Mouse (Mus musculus) spleen, embryonic (tissue): ENCODE data around the gene Uhmk1.

ENCODE experiments used
- CTCF ChIA-PET: fragments of 350-600 bp; sonication (Branson Sonifier 250); formaldehyde crosslinking; loops from one replicate; lab custom pipeline; 2022; lab: Charles Lee

Gene Uhmk1

GRCm38 (mm10) chr1:170175848-170176247 lies 39.3 kb downstream of the Uhmk1 start:
- CTCF ChIA-PET = no interaction called here

- CTCF ChIA-PET = no interaction called here
These were observed 40.3 kb downstream of the Uhmk1 start, which contains the start of gene Uap1 for GRCm38 (mm10) chr1:170174814-170175332. Gene Uap1, minus strand, starts transcription at chr1:170174957.

GRCm38 (mm10) chr1:170173991-170174813 lies 41.0 kb downstream of the Uhmk1 start:
- CTCF ChIA-PET = no interaction called here

GRCm38 (mm10) chr1:170167781-170168180 lies 47.4 kb downstream of the Uhmk1 start:
- CTCF ChIA-PET = interaction anchor here (0.5 kb wide), 1 partner anchor 416 kb away, joined by 4 read pairs; no protein-coding TSS in a partner anchor

GRCm38 (mm10) chr1:170164913-170165312 lies 50.3 kb downstream of the Uhmk1 start:
- CTCF ChIA-PET = no interaction called here

GRCm38 (mm10) chr1:170164053-170164614 lies 51.1 kb downstream of the Uhmk1 start:
- CTCF ChIA-PET = no interaction called here

- CTCF ChIA-PET = no interaction called here
These were observed 51.7 kb downstream of the Uhmk1 start for GRCm38 (mm10) chr1:170163398-170163943.

- CTCF ChIA-PET = no interaction called here
These were observed 53.3 kb downstream of the Uhmk1 start for GRCm38 (mm10) chr1:170161852-170162251.

GRCm38 (mm10) chr1:170160397-170160938 lies 54.7 kb downstream of the Uhmk1 start:
- CTCF ChIA-PET = no interaction called here

- CTCF ChIA-PET = no interaction called here
These were observed 55.5 kb downstream of the Uhmk1 start for GRCm38 (mm10) chr1:170159707-170160106.

- CTCF ChIA-PET = interaction anchor here (0.6 to 1.3 kb wide), 2 partner anchors 10 to 49 kb away, joined by 3 to 13 read pairs; no protein-coding TSS in a partner anchor
These were observed 59.4 kb downstream of the Uhmk1 start for GRCm38 (mm10) chr1:170155761-170156160.

- CTCF ChIA-PET = interaction anchor here (0.6 kb wide), 1 partner anchor 49 kb away, joined by 13 read pairs; no protein-coding TSS in a partner anchor
These were observed 59.9 kb downstream of the Uhmk1 start for GRCm38 (mm10) chr1:170155298-170155697.

- CTCF ChIA-PET = no interaction called here
These were observed 61.2 kb downstream of the Uhmk1 start for GRCm38 (mm10) chr1:170153986-170154385.

- CTCF ChIA-PET = no interaction called here
These were observed 62.6 kb downstream of the Uhmk1 start for GRCm38 (mm10) chr1:170152552-170152951.

GRCm38 (mm10) chr1:170150870-170151269 lies 64.3 kb downstream of the Uhmk1 start:
- CTCF ChIA-PET = interaction anchor here (0.6 kb wide), 1 partner anchor 50 kb away, joined by 3 read pairs; no protein-coding TSS in a partner anchor

GRCm38 (mm10) chr1:170149756-170150155 lies 65.4 kb downstream of the Uhmk1 start:
- CTCF ChIA-PET = no interaction called here

- CTCF ChIA-PET = no interaction called here
These were observed 66.7 kb downstream of the Uhmk1 start for GRCm38 (mm10) chr1:170148536-170148935.

GRCm38 (mm10) chr1:170147651-170148448 lies 67.3 kb downstream of the Uhmk1 start:
- CTCF ChIA-PET = no interaction called here

- CTCF ChIA-PET = no interaction called here
These were observed 69.6 kb downstream of the Uhmk1 start for GRCm38 (mm10) chr1:170145606-170146005.
